Mouse (Mus musculus) adrenal gland, adult 10 weeks (tissue): ENCODE measurements around the gene Pcgf2. TPM values are rescaled to one million over a fixed set of nuclear protein-coding genes. Genes with fewer than 3 reads are reported as not detected.

Experiments
- polyA plus RNA-seq: library from polyadenylated mRNA; stranded (reverse); fragments of 350-450 nt; fragmentation: Illumina TruSeq; extraction: RNeasy Lipid Tissue Mini Kit (QIAGEN cat#74804); gene quantifications from one replicate; pipeline ENCODE4 v1.2.3, GENCODE M21; 2014; ENCODE audit warnings: low read depth, low replicate concordance

Gene Pcgf2
- polyA plus RNA-seq, result 3.8 TPM

GRCm38 (mm10) chr11:97700003-97700745 lies at the start of gene Pcgf2:
Gene Pcgf2, minus strand, starts transcription at chr11:97700497.

GRCm38 (mm10) chr11:97744063-97744717 lies 43.9 kb upstream of the Pcgf2 start, which contains the start of gene Pip4k2b:
Gene Pip4k2b, minus strand, starts transcription at chr11:97744704.

GRCm38 (mm10) chr11:97703039-97703826 lies 2.9 kb upstream of the Pcgf2 start, which contains the start of gene Psmb3:
Gene Psmb3, plus strand, starts transcription at chr11:97703399.

GRCm38 (mm10) chr11:97685613-97686321 lies 14.5 kb downstream of the Pcgf2 start, which contains the start of gene Cisd3:
Gene Cisd3, plus strand, starts transcription at chr11:97685826.

GRCm38 (mm10) chr11:97662893-97663527 lies 37.3 kb downstream of the Pcgf2 start, which contains the start of gene Mllt6:
Gene Mllt6, plus strand, starts transcription at chr11:97663414.

Other genes starting within 250 kb of the Pcgf2 start
- not detected for gene 4933428G20Rik, start 200.2 kb downstream of the Pcgf2 start, polyA plus RNA-seq
- 3.6 TPM for gene Srcin1, start 124.3 kb downstream of the Pcgf2 start, polyA plus RNA-seq
- 0.23 TPM for gene Epop, start 70.8 kb downstream of the Pcgf2 start, polyA plus RNA-seq
- gene Mllt6, start 37.1 kb downstream of the Pcgf2 start, polyA plus RNA-seq, result 7.2 TPM
- gene Cisd3, start 14.7 kb downstream of the Pcgf2 start, polyA plus RNA-seq, result 11.4 TPM
- 12.1 TPM for gene Psmb3, start 2.9 kb upstream of the Pcgf2 start, polyA plus RNA-seq
- 17.1 TPM for gene Pip4k2b, start 44.2 kb upstream of the Pcgf2 start, polyA plus RNA-seq
- gene Cwc25, start 66.1 kb upstream of the Pcgf2 start, polyA plus RNA-seq, result 20.1 TPM
- not detected for gene 1700001P01Rik, start 75.4 kb upstream of the Pcgf2 start, polyA plus RNA-seq
- gene Rpl23, start 81.9 kb upstream of the Pcgf2 start, polyA plus RNA-seq, result 1,551 TPM
- 49.3 TPM for gene Lasp1, start 98.5 kb upstream of the Pcgf2 start, polyA plus RNA-seq
- gene B230217C12Rik, start 140.3 kb upstream of the Pcgf2 start, polyA plus RNA-seq, result 9.6 TPM
- gene Fbxo47, start 183.7 kb upstream of the Pcgf2 start, polyA plus RNA-seq, result 4.6 TPM